Mouse (Mus musculus): ENCODE measurements around the gene Pgls.

The Pgls gene

DNA sequence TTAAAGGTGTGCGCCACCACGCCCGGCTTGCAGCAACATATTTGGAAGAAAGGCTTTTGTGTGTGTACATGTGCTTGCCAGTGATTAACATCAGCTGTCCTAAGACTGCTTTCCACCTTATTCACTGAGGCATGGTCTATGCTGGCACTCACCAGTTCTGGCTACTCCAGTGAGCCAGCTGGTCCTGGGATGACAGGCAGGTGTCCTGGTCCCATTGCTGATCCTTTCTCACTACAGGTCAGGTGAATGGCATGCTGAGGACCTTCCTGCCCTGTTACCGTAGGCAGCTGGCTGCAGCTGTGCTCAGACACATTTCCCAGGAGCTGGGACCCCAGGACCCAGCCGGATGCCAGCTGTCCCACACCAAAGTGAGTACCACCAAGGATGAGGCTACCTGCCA, 6.9 kb downstream of the Pgls start:
- no peak for DNase-seq (ENCODE audit: low spot score)

DNA sequence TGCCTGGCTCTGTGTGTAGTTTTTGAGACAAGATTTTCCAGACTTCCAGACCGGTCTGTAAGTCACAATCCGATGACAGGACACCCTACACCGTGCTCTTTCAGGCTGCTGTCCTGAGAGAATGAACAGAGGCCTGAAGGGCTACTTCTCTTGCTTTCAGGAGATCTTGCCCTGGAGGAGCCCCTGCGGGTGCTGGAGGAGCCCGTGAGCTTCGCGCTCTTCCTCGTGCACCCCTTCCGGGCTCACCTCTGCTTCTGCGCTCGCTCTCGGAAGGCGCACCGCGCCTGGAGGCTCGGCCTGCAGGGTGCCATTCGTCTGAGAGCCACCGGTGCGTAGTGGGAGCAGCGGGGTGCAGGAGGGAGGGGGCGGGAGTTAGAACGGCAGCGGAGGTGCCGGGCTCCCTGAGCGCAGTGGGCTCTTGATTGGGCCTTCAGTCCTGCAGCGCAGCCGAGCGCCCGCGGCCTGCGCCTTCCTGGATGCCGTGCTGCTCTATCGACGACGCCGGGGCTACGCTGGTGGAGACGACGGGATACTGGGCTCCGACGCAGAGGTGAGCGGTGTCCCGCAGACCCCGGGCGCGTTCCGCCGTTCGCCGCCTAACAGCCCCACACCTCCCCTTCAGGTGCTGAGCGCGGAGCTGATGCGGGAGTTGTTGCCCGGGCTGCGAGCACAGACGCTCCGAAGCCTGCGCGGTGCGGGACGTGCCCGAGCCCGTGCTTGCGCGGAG, 10.1 kb downstream of the Pgls start:
- DNase-seq (ENCODE audit: low spot score): no peak

DNA sequence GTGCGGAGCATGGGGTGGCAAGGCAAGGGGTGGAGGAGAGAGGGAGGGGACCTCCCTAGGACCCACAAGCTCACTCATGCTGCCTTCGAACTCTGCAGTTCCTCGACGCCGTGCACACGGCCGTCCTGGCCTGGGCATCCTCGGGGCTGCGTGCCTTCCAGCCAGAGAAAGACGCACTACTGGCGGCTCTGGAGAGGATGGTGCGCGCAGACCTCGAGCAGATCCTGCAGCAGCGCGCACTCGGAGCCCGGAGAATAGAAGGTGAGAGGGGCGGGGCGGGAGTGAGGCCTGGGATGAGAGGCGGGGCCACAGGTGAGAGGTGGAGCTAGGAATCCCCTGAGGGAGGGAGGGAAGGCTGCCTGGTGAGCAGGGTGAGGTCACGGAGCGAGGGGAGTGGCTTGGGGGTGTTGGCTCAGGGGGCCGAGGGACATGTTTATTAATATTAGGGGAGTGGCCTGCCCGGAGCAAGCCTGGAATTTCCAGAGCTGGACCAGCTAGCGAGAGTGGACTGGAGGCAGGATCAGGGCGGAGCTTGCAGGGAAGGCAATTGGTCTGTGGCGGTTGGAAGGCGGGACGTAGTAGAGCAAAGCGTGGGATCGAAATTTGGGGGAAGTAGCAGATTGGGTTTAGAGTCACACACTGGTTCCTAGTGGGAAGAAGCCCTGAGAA, 10.8 kb downstream of the Pgls start:
- DNase-seq (ENCODE audit: low spot score): peak; percentile 29

DNA sequence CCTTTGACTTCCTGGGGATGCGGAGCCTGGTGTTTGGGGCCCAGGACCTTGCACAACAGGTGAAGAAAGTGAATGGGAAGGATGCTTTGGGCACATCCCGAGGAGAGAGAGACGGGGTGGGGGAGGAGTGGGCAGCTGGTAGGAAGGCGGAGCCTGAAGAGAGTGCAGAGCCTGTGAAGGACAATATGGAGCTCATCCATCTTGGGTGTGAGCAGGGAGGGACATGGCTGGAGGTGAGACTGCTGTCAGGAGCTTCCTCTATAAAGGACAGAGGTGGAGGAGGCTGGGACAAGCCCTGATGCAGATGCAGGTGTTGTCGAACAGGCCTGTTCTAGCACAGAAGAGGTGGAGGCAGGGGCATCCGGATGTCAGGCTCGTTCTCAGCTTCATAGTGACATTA, 12.0 kb downstream of the Pgls start:
- no peak for DNase-seq (ENCODE audit: low spot score)

- DNase-seq (ENCODE audit: low spot score): peak; percentile 80
Measured at GRCm38 (mm10) chr8:71610822-71611651, 19.1 kb downstream of the Pgls start, which contains the start of gene Colgalt1. Gene Colgalt1 (plus strand): TSS chr8:71610998.

DNA sequence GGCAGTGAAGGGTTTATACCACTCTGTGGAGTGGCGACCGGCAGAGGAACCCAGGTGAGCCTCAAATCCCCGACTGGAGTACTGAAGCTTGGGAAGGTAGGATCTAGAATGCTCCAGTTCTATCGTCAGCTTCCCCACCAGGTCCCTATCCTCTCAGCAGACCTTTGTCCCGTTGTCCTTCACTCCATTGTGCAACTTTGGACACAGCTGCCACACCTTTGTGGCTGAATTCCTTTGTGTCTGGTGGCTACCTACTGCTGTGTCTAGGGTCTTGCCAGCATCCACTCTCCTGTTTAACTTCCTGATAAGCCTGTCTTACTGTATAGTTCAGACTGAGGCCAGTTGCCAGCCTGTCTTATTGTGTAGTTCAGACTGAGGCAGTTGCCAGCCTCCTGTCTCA, 20.2 kb downstream of the Pgls start:
- no peak for DNase-seq (ENCODE audit: low spot score)

DNA sequence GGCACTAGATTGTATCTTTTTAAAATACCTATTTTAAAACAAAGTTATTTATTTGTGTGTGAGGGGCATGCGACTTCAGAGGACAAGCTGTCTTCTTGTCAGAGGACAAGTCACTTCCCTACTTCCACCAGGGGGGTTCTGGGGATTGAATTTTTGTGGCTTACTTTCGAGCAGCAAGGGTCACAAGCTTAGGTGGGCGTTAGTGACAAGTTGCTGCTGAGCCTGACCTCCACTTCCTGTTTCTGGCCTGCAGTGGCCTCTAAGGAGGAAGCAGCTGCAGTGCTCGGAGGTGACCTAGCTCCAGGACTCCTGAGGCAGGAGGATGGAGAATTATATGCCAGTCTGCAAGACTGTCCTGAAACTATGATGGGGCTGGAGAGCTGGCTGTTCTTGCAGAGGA, 21.4 kb downstream of the Pgls start:
- DNase-seq (ENCODE audit: low spot score): no peak

DNA sequence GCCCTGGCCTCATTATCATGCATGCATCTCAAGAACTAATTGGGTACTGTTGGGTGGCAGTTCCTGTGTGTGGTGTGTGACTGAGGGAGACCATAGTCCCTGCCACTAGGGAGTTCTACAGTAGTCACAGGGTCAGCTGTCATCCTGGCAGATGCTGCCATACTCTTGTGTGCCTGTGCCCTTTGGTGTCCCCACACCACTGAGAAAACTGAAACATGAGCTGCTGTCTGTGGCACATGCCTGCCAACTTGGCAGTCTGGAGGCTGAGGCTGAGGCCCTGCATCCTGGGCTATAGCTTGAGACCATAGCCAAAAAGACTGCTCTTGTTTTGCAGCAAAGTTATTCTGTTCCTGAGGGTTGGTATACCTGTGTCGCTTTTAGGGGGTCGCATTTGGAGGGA, 27.8 kb downstream of the Pgls start:
- no peak for DNase-seq (ENCODE audit: low spot score)

GRCm38 (mm10) chr8:71625088-71625487, 33.1 kb downstream of the Pgls start:
- DNase-seq (ENCODE audit: low spot score): no peak

DNA sequence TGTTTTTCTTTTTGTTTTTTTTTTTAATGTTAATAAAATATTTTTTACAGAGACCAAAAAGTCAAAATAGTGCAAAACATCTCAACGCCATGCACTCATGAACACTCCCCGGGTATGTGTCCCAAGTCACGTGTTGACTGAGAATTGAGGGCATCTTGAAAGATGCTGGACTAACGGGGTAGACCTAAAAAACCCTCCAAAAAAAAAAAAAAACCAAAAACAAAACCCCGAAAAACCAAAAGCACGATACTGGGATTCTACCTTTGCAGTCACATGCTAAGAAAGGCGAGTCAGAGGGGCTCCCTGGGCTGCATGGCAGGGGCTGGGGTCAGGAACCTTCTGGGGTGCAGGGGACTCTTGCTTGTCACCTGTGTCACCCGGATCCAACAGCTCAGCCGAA, 34.8 kb downstream of the Pgls start:
- DNase-seq (ENCODE audit: low spot score): no peak

- no peak for DNase-seq (ENCODE audit: low spot score)
Measured at GRCm38 (mm10) chr8:71627265-71628099, 35.5 kb downstream of the Pgls start.

DNA sequence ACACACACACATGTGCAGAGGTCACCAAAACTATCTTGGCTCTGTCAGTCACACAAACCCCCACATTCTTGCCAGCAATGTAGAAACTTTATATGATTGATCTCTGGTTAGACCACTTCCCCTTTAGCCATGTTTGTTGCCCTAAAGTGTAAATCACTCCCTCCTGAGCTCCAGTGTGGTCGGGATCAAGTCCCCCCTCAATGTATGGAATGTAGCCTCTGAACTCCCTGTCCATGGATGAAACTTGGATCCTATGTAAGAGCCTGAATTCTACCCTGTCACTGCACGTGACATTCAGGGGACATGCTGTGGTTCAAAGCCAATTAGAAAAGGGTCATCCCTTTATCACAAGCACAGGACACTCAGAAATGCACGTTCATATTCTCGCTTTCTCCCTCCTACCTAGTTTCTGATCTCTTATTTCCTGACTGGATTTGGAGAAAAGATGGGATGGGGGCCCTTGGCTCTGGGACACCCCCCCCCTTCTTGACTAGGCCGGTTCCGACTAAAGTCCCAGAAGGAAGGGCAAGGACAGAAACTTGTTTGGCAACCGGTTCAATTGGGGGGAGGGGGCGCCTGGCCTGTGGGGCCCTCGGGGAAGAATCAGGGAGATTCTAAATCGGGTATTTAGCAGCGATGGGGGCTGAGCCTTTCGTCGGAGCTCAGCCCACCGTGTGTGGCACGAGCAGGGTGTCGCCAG, 36.6 kb downstream of the Pgls start:
- DNase-seq (ENCODE audit: low spot score): no peak

DNA sequence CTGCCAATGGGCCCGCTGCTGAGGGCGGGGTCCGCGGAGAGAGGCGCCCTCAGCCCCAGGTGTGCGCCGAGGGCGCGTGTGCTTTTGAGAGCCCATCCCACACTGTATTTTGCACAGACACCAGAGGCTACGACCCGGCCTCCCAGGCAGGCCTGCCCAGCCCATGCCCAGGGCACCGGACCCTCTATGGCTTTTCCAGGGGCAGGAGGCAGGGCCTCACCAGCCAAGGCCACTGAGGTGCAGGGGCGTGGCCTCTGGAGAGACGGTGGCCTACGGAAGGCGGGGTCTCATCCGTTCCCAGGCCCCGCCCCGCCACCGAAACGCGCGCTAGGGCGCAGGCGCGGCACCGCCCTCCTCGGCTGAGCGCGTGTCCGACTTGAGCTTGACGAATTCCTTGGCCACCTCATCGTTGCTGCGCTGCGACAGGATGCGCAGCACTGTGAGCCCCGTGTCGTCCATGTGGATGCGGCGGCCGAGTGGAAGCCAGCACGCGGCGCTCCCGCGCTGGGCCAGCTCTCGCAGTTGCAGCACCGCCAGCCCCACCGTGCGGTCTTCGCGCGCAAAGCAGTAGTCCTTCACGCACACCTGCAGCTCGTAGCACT, 37.2 kb downstream of the Pgls start:
- DNase-seq (ENCODE audit: low spot score): peak; percentile 91

GRCm38 (mm10) chr8:71629781-71630212, 37.8 kb downstream of the Pgls start:
- DNase-seq (ENCODE audit: low spot score): no peak

- no peak for DNase-seq (ENCODE audit: low spot score)
Measured at GRCm38 (mm10) chr8:71630761-71631160, 38.8 kb downstream of the Pgls start.

- no peak for DNase-seq (ENCODE audit: low spot score)
Measured at GRCm38 (mm10) chr8:71631897-71632296, 39.9 kb downstream of the Pgls start.

DNA sequence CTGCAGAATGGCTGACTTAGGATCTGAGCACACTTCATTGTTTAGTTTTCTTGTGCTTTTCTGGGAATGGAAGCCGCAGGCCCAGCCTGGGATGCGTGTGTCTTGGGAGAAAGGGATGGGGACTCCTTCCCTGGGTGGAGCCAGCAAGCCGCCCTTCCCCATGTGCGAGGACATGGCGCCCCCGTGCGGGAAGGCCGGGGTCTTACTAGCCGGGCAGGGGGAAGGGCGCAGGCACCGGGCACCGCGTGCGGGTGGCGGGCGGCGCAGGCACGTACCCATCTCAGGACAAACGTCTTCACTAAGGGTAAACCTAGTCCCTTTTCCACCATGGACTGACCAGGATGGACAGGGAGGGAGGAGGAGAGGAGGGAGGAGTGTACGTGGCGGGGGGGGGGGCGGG, 41.2 kb downstream of the Pgls start:
- DNase-seq (ENCODE audit: low spot score): no peak

- no peak for DNase-seq (ENCODE audit: low spot score)
Measured at GRCm38 (mm10) chr8:71633981-71634667, 42.1 kb downstream of the Pgls start.

- DNase-seq (ENCODE audit: low spot score): no peak
Measured at GRCm38 (mm10) chr8:71637149-71638095, 45.4 kb downstream of the Pgls start.

Data from ovary, postnatal 10 days (tissue).